Mouse (Mus musculus): Measurements from ENCODE around the gene Sec11a.

- TF ChIP-seq CTCF (conservative IDR thresholded peaks at IDR 0.05; ENCODE audit: low read length) (no peak), POU5F1 (IDR thresholded peaks at IDR 0.05; ENCODE audit: borderline replicate concordance, low read length) (no peak)
These were observed 29.6 kb downstream of the Sec11a start for GRCm38 (mm10) chr7:80917916-80918465.

Data from E14TG2a.4 (cell line).